Mouse (Mus musculus) heart, embryonic 16.5 days (tissue): ENCODE measurements around the gene Wfdc10. TPM values are rescaled to one million over a fixed set of nuclear protein-coding genes. Genes with fewer than 3 reads are reported as not detected.

Source experiments
- ATAC-seq: fragments of 200-750 bp; cut with Nextera tagmentation; replicated peaks from 2 replicates; pipeline ENCODE4 v1.8.0; 2017; ENCODE audit warnings: moderate number of reproducible peaks; ENCODE audit not compliant: insufficient read depth, low FRiP score; ENCODE audit errors: extremely low read depth
- H3K27ac ChIP-seq: fragments of 300-500 bp; sonication (generic); 2 replicates; pipeline ENCODE4 v1.5.1; 2014; ENCODE audit warnings: mild to moderate bottlenecking, low read length, control low read depth, moderate library complexity
- H3K27me3 ChIP-seq: fragments of 300-500 bp; sonication (generic); 2 replicates; pipeline ENCODE4 v1.6.1; 2014; ENCODE audit warnings: low read length, mixed read lengths; ENCODE audit not compliant: control insufficient read depth, insufficient read depth
- H3K36me3 ChIP-seq: fragments of 300-500 bp; sonication (generic); 2 replicates; pipeline ENCODE4 v1.6.1; 2014; ENCODE audit not compliant: control insufficient read depth, insufficient read depth
- H3K4me1 ChIP-seq: fragments of 300-500 bp; sonication (generic); 2 replicates; pipeline ENCODE4 v1.6.1; 2014; ENCODE audit warnings: low read length, mixed read lengths; ENCODE audit not compliant: control insufficient read depth, insufficient read depth
- H3K4me2 ChIP-seq: fragments of 300-500 bp; sonication (generic); 2 replicates; pipeline ENCODE4 v1.6.1; 2014; ENCODE audit warnings: low read depth, mild to moderate bottlenecking, control low read depth, low read length
- H3K4me3 ChIP-seq: fragments of 300-500 bp; sonication (generic); 2 replicates; pipeline ENCODE4 v1.5.1; 2014; ENCODE audit warnings: mild to moderate bottlenecking, control low read depth, low read length
- H3K9ac ChIP-seq: fragments of 300-500 bp; sonication (generic); 2 replicates; pipeline ENCODE4 v1.6.1; 2014; ENCODE audit warnings: low read length, control low read depth
- H3K9me3 ChIP-seq: fragments of 300-500 bp; sonication (generic); replicated peaks from 2 replicates; pipeline ENCODE4 v1.6.1; 2016; ENCODE audit warnings: low read length; ENCODE audit not compliant: control insufficient read depth
- WGBS: fragments of 180-500 bp; shearing (Covaris S2); extraction: QIAGEN DNeasy Blood & Tissue Kit; methylation state at CpG from one replicate; pipeline ENCODE4 v1.1.7; 2014; 5-methylcytosine and 5-hydroxymethylcytosine counted together
- polyA plus RNA-seq: library from polyadenylated mRNA; unstranded; fragments of >200 nt; fragmentation: Nextera tagmentation; extraction: Ambion mirVana; gene quantifications from 2 replicates; pipeline ENCODE4 v1.2.1, GENCODE M21; 2015

Gene Wfdc10
- polyA plus RNA-seq, 1 experiment from 2014 or later = 0.35 TPM

- Histone ChIP-seq H3K4me2 (no peak overlapping the region), H3K36me3 (no peaks in the 10 kb centered on the region), H3K27ac (no peak overlapping the region), H3K4me3 (no peak overlapping the region), H3K27me3 (no peaks in the 10 kb centered on the region), H3K9ac (no peak overlapping the region), H3K4me1 (no peaks in the 10 kb centered on the region), H3K9me3 (no peaks in the 10 kb centered on the region)
- WGBS = 72% methylated on average over 13 of the region's 13 CpGs
- no peak for ATAC-seq
Observed at GRCm38 (mm10) chr2:164641881-164642673, 13.8 kb upstream of the Wfdc10 start.

- no peak for ATAC-seq
- Histone ChIP-seq H3K27me3 (no peaks in the 10 kb centered on the region; the same call in 1 of the 2 replicates), H3K27ac (no peak within 1 kb of the TSS), H3K4me2 (no peak within 1 kb of the TSS), H3K36me3 (no peaks in the 10 kb centered on the region), H3K9ac (no peak within 1 kb of the TSS), H3K9me3 (no peaks in the 10 kb centered on the region), H3K4me1 (no peaks in the 10 kb centered on the region), H3K4me3 (no peak within 1 kb of the TSS)
- 70% methylated on average over 9 of the region's 9 CpGs for WGBS
Observed at GRCm38 (mm10) chr2:164656483-164656882, 637 bp downstream of the Wfdc10 start, which contains the start of gene Wfdc9. TSS of gene Wfdc9 (minus strand) at chr2:164656583.

- Histone ChIP-seq H3K4me1 (no peaks in the 10 kb centered on the region), H3K9me3 (0 out of 2 replicates have a peak, but pooled peaks cover 3% of the 10 kb centered on the region), H3K4me3 (no peak overlapping the region), H3K4me2 (no peak overlapping the region), H3K9ac (no peak overlapping the region), H3K27me3 (no peaks in the 10 kb centered on the region), H3K36me3 (no peaks in the 10 kb centered on the region), H3K27ac (no peak overlapping the region)
- 78% methylated on average over 7 of the region's 7 CpGs for WGBS
- ATAC-seq = no peak
Observed at GRCm38 (mm10) chr2:164664851-164665250, 9.0 kb downstream of the Wfdc10 start.

- ATAC-seq = no peak
- Histone ChIP-seq H3K4me1 (no peaks in the 10 kb centered on the region), H3K36me3 (no peaks in the 10 kb centered on the region), H3K9me3 (0 out of 2 replicates have a peak, but pooled peaks cover 3% of the 10 kb centered on the region), H3K9ac (no peak overlapping the region), H3K27ac (no peak overlapping the region), H3K4me3 (no peak overlapping the region), H3K27me3 (no peaks in the 10 kb centered on the region), H3K4me2 (no peak overlapping the region)
- 70% methylated on average over 5 of the region's 5 CpGs for WGBS
Observed at GRCm38 (mm10) chr2:164670261-164670660, 14.4 kb downstream of the Wfdc10 start.

- 16% methylated on average over 1 of the region's 1 CpGs for WGBS
- no peak for ATAC-seq
Observed at GRCm38 (mm10) chr2:164670938-164671337, 15.1 kb downstream of the Wfdc10 start.

GRCm38 (mm10) chr2:164673987-164674386 lies 18.1 kb downstream of the Wfdc10 start, which contains the start of gene Wfdc11:
TSS of gene Wfdc11 (minus strand) at chr2:164674087.
- Histone ChIP-seq H3K9ac (no peak within 1 kb of the TSS), H3K4me2 (no peak within 1 kb of the TSS), H3K27me3 (no peaks in the 10 kb centered on the region), H3K4me1 (peaks cover 4% of the 10 kb centered on the region; the same call in 1 of the 2 replicates), H3K36me3 (no peaks in the 10 kb centered on the region), H3K27ac (no peak within 1 kb of the TSS), H3K4me3 (no peak within 1 kb of the TSS), H3K9me3 (no peaks in the 10 kb centered on the region)
- no peak for ATAC-seq
- 56% methylated on average over 7 of the region's 7 CpGs for WGBS

More at GRCm38 (mm10) chr2:164670938-164671337, 15.1 kb downstream of the Wfdc10 start:
- H3K9me3 ChIP-seq = 0 out of 2 replicates have a peak, but pooled peaks cover 3% of the 10 kb centered on the region
- H3K9ac ChIP-seq = no peak overlapping the region
- H3K4me2 ChIP-seq = no peak overlapping the region
- H3K27me3 ChIP-seq = no peaks in the 10 kb centered on the region
- no peak overlapping the region for H3K27ac ChIP-seq
- no peak overlapping the region for H3K4me3 ChIP-seq
- no peaks in the 10 kb centered on the region for H3K4me1 ChIP-seq
- H3K36me3 ChIP-seq = no peaks in the 10 kb centered on the region

GRCm38 (mm10) chr2:164676103-164676502 lies 20.3 kb downstream of the Wfdc10 start:
- Histone ChIP-seq H3K36me3 (no peaks in the 10 kb centered on the region), H3K27ac (no peak overlapping the region), H3K27me3 (no peaks in the 10 kb centered on the region), H3K4me2 (no peak overlapping the region), H3K4me3 (no peak overlapping the region), H3K9me3 (no peaks in the 10 kb centered on the region), H3K9ac (no peak overlapping the region), H3K4me1 (peaks cover 8% of the 10 kb centered on the region; the same call in 1 of the 2 replicates)
- ATAC-seq = no peak
- 75% methylated on average over 7 of the region's 7 CpGs for WGBS

GRCm38 (mm10) chr2:164676916-164677685 lies 21.3 kb downstream of the Wfdc10 start:
- no peak for ATAC-seq
- Histone ChIP-seq H3K9me3 (no peaks in the 10 kb centered on the region), H3K4me2 (no peak overlapping the region), H3K36me3 (no peaks in the 10 kb centered on the region), H3K9ac (no peak overlapping the region), H3K27ac (no peak overlapping the region), H3K27me3 (no peaks in the 10 kb centered on the region), H3K4me3 (no peak overlapping the region), H3K4me1 (peaks cover 8% of the 10 kb centered on the region; the same call in 1 of the 2 replicates)
- 70% methylated on average over 16 of the region's 16 CpGs for WGBS
